Mouse (Mus musculus): ENCODE measurements around the gene Dcaf8. TPM values are rescaled to one million over a fixed set of nuclear protein-coding genes. Genes with fewer than 3 reads are reported as not detected.

Gene Dcaf8
- total and polyA plus RNA-seq, 3 experiments, result 31.7 to 49.0 (median 45.8) TPM

- H3K4me3 ChIP-seq (ENCODE audit: control insufficient read depth in 1 of 2, insufficient read depth in 1 of 2, low read depth in 2 of 2, low read length in 2 of 2), result no peak overlapping the region
Measured at GRCm38 (mm10) chr1:172192217-172192616, 44.3 kb downstream of the Dcaf8 start.

DNA sequence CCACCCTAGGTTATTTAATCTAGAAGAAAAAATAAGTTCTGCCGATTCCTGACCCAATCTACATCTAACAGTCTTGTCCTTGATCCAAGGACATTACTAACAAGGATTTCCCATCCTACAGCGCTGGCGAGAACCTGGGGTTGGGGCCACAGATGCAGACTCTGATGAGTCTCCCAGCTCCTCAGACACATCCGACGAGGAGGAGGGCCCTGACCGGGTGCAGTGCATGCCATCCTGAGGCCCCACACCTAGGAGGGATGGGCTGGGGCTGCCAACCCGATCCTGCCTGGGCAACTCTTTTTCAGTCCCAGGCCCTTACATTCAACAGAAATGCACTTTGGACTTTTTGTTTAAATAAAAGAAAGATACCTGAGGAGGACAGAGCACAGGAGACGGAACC lies 46.6 kb downstream of the Dcaf8 start:
- no peak for DNase-seq (ENCODE audit: low read depth, low spot score)
- Histone ChIP-seq H3K79me2 (ENCODE audit: control insufficient read depth, insufficient read depth, low read length, poor library complexity) (no peaks in the 10 kb centered on the region), H3K4me1 (ENCODE audit: control insufficient read depth in 1 of 2, insufficient read depth in 2 of 2, low read length in 2 of 2) (no peaks in the 10 kb centered on the region), H3K9ac (ENCODE audit: control insufficient read depth, low read depth, low read length, poor library complexity, severe bottlenecking) (no peak overlapping the region), H3K9me3 (replicated peaks; ENCODE audit: insufficient read depth, low read length) (no peaks in the 10 kb centered on the region), H3K4me3 (ENCODE audit: control insufficient read depth in 1 of 2, insufficient read depth in 1 of 2, low read depth in 2 of 2, low read length in 2 of 2) (no peak overlapping the region), H3K27me3 (ENCODE audit: control insufficient read depth in 1 of 2, insufficient read depth in 2 of 2, low read length in 2 of 2) (no peaks in the 10 kb centered on the region), H3K27ac (ENCODE audit: control insufficient read depth, low read depth, low read length) (no peak overlapping the region), H3K36me3 (ENCODE audit: control insufficient read depth in 1 of 2, insufficient read depth in 2 of 2, low read length in 2 of 2) (peaks cover 0 to 13% of the 10 kb centered on the region in 2 experiments; a peak in 2 of 4 replicates)
- TF ChIP-seq ZNF384 (IDR thresholded peaks at IDR 0.05; ENCODE audit: low read depth, low read length) (no peak), SIN3A (IDR thresholded peaks at IDR 0.05; ENCODE audit: low read length) (no peak), USF2 (IDR thresholded peaks at IDR 0.05; ENCODE audit: borderline replicate concordance in 1 of 2, insufficient read depth in 1 of 2, low read depth in 1 of 2, low read length in 2 of 2) (no peak), RAD21 (IDR thresholded peaks at IDR 0.05; ENCODE audit: low read depth, low read length) (no peak), EP300 (IDR thresholded peaks at IDR 0.05; ENCODE audit: low read depth in 1 of 2, low read length in 2 of 2) (no peak), POLR2AphosphoS5 (IDR thresholded peaks at IDR 0.05; ENCODE audit: borderline replicate concordance, low read depth, low read length) (no peak)

More at GRCm38 (mm10) chr1:172192217-172192616, 44.3 kb downstream of the Dcaf8 start:
- TF ChIP-seq ZMIZ1 (IDR thresholded peaks at IDR 0.05; ENCODE audit: low read depth, low read length) (no peak), BHLHE40 (IDR thresholded peaks at IDR 0.05; ENCODE audit: borderline replicate concordance, low read depth, low read length) (no peak), E2F4 (IDR thresholded peaks at IDR 0.05; ENCODE audit: borderline replicate concordance, low read depth, low read length) (no peak), JUND (IDR thresholded peaks at IDR 0.05; ENCODE audit: low read depth, low read length) (no peak), POLR2AphosphoS2 (IDR thresholded peaks at IDR 0.05; ENCODE audit: low read length) (no peak), ELF1 (IDR thresholded peaks at IDR 0.05; ENCODE audit: low read depth, low read length) (no peak), MEF2A (IDR thresholded peaks at IDR 0.05; ENCODE audit: extremely low read depth, insufficient replicate concordance, low read depth, low read length, poor library complexity, severe bottlenecking) (no peak), ZNF384 (IDR thresholded peaks at IDR 0.05; ENCODE audit: low read depth, low read length) (no peak), MYC (IDR thresholded peaks at IDR 0.05; ENCODE audit: low read depth, low read length) (no peak), POLR2A (IDR thresholded peaks at IDR 0.05; ENCODE audit: control insufficient read depth in 1 of 2, insufficient read depth in 1 of 2, low read depth in 1 of 2, low read length in 2 of 2, poor library complexity in 1 of 2) (no peak), KAT2A (conservative IDR thresholded peaks at IDR 0.05; ENCODE audit: low read depth, low read length) (no peak)
- no peak overlapping the region for H3K27ac ChIP-seq (ENCODE audit: control insufficient read depth, low read depth, low read length)
- H3K9ac ChIP-seq (ENCODE audit: control insufficient read depth, low read depth, low read length, poor library complexity, severe bottlenecking), result no peak overlapping the region
- H3K9me3 ChIP-seq (replicated peaks; ENCODE audit: insufficient read depth, low read length), result no peaks in the 10 kb centered on the region
- no peaks in the 10 kb centered on the region for H3K27me3 ChIP-seq (ENCODE audit: control insufficient read depth in 1 of 2, insufficient read depth in 2 of 2, low read length in 2 of 2)
- H3K4me1 ChIP-seq (ENCODE audit: control insufficient read depth in 1 of 2, insufficient read depth in 2 of 2, low read length in 2 of 2), result no peaks in the 10 kb centered on the region
- H3K36me3 ChIP-seq (ENCODE audit: control insufficient read depth in 1 of 2, insufficient read depth in 2 of 2, low read length in 2 of 2), result peaks cover 0 to 24% of the 10 kb centered on the region in 2 experiments; a peak in 2 of 4 replicates
- DNase-seq (ENCODE audit: low read depth, low spot score), result no peak
- H3K79me2 ChIP-seq (ENCODE audit: control insufficient read depth, insufficient read depth, low read length, poor library complexity), result no peaks in the 10 kb centered on the region

All from MEL (cell line).